Mouse (Mus musculus): ENCODE results near the gene Plagl1.

Plagl1 gene

GRCm38 (mm10) chr10:13135751-13136150, 75.4 kb downstream of the Plagl1 start:
- DNase-seq, result no peak

DNA sequence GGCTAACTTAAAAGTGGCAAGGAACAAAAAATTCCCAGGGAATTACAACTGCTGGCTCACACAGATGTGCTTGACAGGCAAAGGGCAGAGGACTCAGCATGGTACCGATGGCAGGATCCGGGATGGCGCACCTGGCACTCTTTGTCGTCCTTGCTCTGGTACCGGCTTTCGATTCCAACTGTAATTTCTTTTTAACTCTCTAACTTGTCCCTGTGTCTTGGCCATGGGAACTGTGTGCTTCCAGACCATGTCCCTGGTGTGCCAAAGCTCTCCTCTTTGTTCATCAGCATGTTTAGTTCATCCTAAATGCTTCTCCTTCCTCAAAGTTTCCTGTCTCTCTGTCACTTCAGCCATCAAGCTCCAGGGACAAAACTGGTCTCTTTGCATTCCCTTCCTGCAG, 77.6 kb downstream of the Plagl1 start:
- DNase-seq, result no peak

GRCm38 (mm10) chr10:13140434-13140833, 80.1 kb downstream of the Plagl1 start:
- no peak for DNase-seq

GRCm38 (mm10) chr10:13150435-13150834, 90.1 kb downstream of the Plagl1 start:
- no peak for DNase-seq

GRCm38 (mm10) chr10:13151353-13151752, 91.0 kb downstream of the Plagl1 start:
- peak; percentile 4 for DNase-seq

- no peak for DNase-seq
Observed at GRCm38 (mm10) chr10:13152811-13153364, 92.6 kb downstream of the Plagl1 start.

DNA sequence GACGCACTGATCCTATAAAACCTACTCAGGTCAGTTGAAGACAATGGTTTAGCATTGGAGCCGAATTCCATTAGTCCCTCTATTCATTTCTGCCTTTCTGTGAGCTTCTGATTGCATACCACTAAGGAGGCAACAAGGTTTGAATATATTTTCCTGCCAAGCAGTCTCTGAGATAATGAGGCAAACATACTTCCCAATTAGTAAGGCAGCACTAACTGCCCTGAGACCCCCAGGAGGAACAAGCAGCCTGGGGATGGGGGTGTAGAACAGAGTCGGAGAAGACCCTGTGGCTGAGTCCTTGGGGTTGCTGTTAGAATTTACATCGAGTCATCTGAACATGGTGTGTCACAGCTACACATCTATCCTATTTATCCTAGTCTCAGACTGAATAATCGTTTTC, 95.1 kb downstream of the Plagl1 start:
- DNase-seq, result no peak

GRCm38 (mm10) chr10:13160913-13161312, 100.6 kb downstream of the Plagl1 start:
- DNase-seq, result no peak

- no peak for DNase-seq
Observed at GRCm38 (mm10) chr10:13162031-13162430, 101.7 kb downstream of the Plagl1 start.

DNA sequence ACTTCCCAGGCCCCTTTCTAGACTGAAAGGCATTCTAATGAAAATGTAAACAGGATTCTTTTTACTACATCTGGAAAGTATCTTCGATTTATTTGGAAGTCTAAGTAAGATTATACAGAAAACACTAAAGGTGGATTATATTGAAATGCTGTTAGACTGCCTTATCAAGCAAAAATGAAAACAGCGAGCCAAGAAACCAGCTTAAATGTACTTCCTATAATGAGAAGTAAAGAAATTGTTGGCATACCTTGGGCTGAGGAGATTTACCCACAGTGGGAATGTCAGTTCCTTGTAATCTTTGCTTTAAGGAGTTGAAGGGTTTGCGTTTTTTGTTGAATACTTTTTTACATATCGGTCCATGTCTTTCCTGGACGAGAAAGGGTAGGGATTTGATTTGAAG, 108.2 kb downstream of the Plagl1 start:
- DNase-seq, result no peak

GRCm38 (mm10) chr10:13170739-13171448, 110.6 kb downstream of the Plagl1 start:
- DNase-seq, result no peak

- DNase-seq, result no peak
Observed at GRCm38 (mm10) chr10:13171461-13171860, 111.2 kb downstream of the Plagl1 start.

DNA sequence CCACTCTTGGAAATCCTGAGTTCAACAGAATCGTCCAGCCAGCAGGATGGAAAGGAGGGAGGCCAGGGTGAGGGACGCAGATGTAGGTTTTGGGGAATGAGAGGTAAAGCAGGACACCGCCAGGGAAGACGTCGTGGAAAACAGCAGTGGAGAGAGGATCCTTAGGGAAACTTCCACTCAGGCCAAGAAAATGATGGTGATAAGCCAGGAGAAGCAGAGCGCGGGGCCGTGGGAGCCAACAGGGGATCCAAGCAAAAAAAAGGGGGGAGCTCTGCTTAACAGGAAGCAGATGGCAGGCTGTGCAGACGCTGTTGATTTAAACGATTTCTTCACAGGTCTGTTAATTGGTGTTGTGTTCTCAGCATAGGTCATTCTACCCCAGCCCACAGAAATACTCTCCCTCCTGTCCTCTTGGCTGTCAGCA, 112.5 kb downstream of the Plagl1 start:
- DNase-seq, result no peak

- DNase-seq, result no peak
Observed at GRCm38 (mm10) chr10:13175866-13176265, 115.6 kb downstream of the Plagl1 start.

DNA sequence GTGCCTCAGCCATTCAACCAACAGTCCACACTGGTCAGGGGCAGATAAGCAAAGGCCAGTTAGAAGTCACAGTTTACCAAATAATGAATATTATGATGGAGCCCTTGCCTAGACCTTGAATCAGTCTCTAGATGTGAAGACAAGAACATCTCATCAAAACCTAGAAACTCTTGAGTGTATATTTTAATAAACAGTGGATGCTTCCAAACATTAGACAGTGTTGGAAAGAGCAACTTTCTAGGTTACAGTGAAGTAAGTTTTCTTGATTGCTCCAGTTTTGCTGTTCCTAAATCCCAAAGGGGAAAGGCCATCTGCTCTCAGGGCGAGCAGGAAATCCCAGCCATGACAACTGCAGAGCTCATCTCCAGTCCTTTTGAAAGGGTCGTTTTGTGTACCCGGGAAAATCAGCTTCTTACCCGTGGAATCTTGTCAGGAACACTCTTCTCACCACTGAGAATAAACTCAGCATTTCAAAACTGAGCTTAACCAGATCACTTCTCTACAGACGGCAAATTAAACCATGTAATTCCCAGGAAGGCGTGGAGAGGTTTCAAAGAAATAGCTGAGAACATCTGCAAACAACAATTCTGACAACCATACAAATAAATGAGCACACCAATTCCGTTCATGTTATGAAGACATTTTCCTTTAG, 117.8 kb downstream of the Plagl1 start, which contains the start of gene Zc2hc1b:
TSS of gene Zc2hc1b (minus strand) at position 51 of the 652 bp plus-strand sequence.
- DNase-seq, result no peak

GRCm38 (mm10) chr10:13180211-13180610, 119.9 kb downstream of the Plagl1 start:
- DNase-seq, result no peak

Data from kidney, adult 11 months (tissue).